Mouse (Mus musculus) small intestine, adult 2 months (tissue): ENCODE data around the gene Rfesd. TPM values are rescaled to one million over a fixed set of nuclear protein-coding genes. Genes with fewer than 3 reads are reported as not detected.
A peak's percentile ranks its signal among the peaks of the same experiment; 100 is the strongest.

ENCODE experiments used
- H3K27ac ChIP-seq: fragments of 200-500 bp; 2 replicates; pipeline ENCODE4 v1.5.1; 2012; ENCODE audit warnings: low read depth, low read length, control low read depth, inconsistent platforms; ENCODE audit not compliant: insufficient read depth
- H3K27me3 ChIP-seq: fragments of 200-500 bp; 2 replicates; pipeline ENCODE4 v1.6.1; 2012; ENCODE audit warnings: mild to moderate bottlenecking, moderate library complexity, low read length, inconsistent platforms; ENCODE audit not compliant: control insufficient read depth, insufficient read depth
- H3K36me3 ChIP-seq: fragments of 200-500 bp; 2 replicates; pipeline ENCODE4 v1.6.1; 2012; ENCODE audit warnings: mild to moderate bottlenecking, low read length, control low read depth, inconsistent platforms; ENCODE audit not compliant: control insufficient read depth, insufficient read depth
- H3K4me1 ChIP-seq: fragments of 200-500 bp; 2 replicates; pipeline ENCODE4 v1.6.1; 2012; ENCODE audit warnings: low read length, inconsistent platforms, mixed read lengths; ENCODE audit not compliant: control insufficient read depth, insufficient read depth, insufficient read length
- H3K4me3 ChIP-seq: fragments of 200-500 bp; 2 replicates; pipeline ENCODE4 v1.5.1; 2012; ENCODE audit warnings: low read depth, mild to moderate bottlenecking, control low read depth, inconsistent platforms, low read length, moderate library complexity
- CTCF ChIP-seq: fragments of 200-500 bp; IDR thresholded peaks from 2 replicates; pipeline ENCODE4 v1.5.1; 2012; ENCODE audit warnings: low read depth, mild to moderate bottlenecking, control low read depth, inconsistent platforms, low read length, moderate library complexity, mixed read lengths; ENCODE audit not compliant: insufficient replicate concordance, insufficient read length; ENCODE audit errors: extremely low read depth
- POLR2A ChIP-seq: fragments of 200-500 bp; IDR thresholded peaks from 2 replicates; pipeline ENCODE4 v1.6.1; 2012; ENCODE audit warnings: low read depth, mild to moderate bottlenecking, control low read depth, inconsistent platforms, low read length, moderate library complexity
- WGBS: fragments of 180-500 bp; shearing (Covaris S2); methylation state at CpG from one replicate; pipeline ENCODE4 v1.1.7; 2018; 5-methylcytosine and 5-hydroxymethylcytosine counted together
- polyA plus RNA-seq: library from polyadenylated mRNA; depleted of rRNA; stranded (reverse); fragments of >200 nt; gene quantifications from 2 replicates; pipeline ENCODE4 v1.2.3, GENCODE M21; 2012; rRNA removed

The Rfesd gene
- polyA plus RNA-seq, 1 experiment = 2.0 TPM

DNA sequence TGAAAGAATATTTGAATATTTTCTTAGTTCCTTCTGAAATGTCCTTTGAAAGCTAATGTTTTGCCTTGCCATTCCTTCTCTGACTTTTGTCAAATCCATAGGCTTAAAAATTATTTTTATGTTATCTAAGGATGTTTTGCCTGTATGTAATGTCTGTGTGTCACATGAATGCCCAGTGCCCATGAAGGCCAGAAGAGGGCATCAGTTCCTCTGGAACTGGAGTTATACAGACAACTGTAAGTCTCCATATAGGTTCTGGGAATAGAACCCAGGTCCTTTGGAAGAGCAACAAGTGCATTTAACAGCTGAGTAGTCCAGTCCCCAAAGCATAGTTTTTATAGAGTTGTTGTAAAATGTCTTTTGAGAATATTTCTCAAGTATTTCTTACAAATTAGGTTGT lies 36.6 kb downstream of the Rfesd start:
- Histone ChIP-seq H3K4me1 (peaks cover 1% of the 10 kb centered on the region; the same call in 1 of the 2 replicates), H3K27ac (no peak overlapping the region), H3K4me3 (no peak overlapping the region), H3K27me3 (no peaks in the 10 kb centered on the region; the same call in 1 of the 2 replicates), H3K36me3 (no peaks in the 10 kb centered on the region)
- TF ChIP-seq POLR2A = no peak

- 0 out of 2 replicates have a peak overlapping the region, but pooled peaks have one; percentile 51 for H3K27ac ChIP-seq
- WGBS = 49% methylated on average over 2 of the region's 2 CpGs
- no peaks in the 10 kb centered on the region for H3K27me3 ChIP-seq
- peaks cover 13% of the 10 kb centered on the region; the same call in 1 of the 2 replicates for H3K4me1 ChIP-seq
- TF ChIP-seq POLR2A (no peak), CTCF (no peak)
- no peaks in the 10 kb centered on the region for H3K36me3 ChIP-seq
- no peak overlapping the region for H3K4me3 ChIP-seq
These were observed 41.9 kb downstream of the Rfesd start for GRCm38 (mm10) chr13:75976649-75977048.

GRCm38 (mm10) chr13:75976218-75976617 lies 42.3 kb downstream of the Rfesd start:
- H3K27ac ChIP-seq = no peak overlapping the region
- H3K27me3 ChIP-seq = no peaks in the 10 kb centered on the region
- TF ChIP-seq POLR2A = no peak
- no peak for TF ChIP-seq CTCF
- no peak overlapping the region for H3K4me3 ChIP-seq
- H3K4me1 ChIP-seq = peaks cover 13% of the 10 kb centered on the region; the same call in 1 of the 2 replicates
- 53% methylated on average over 2 of the region's 2 CpGs for WGBS
- H3K36me3 ChIP-seq = no peaks in the 10 kb centered on the region

DNA sequence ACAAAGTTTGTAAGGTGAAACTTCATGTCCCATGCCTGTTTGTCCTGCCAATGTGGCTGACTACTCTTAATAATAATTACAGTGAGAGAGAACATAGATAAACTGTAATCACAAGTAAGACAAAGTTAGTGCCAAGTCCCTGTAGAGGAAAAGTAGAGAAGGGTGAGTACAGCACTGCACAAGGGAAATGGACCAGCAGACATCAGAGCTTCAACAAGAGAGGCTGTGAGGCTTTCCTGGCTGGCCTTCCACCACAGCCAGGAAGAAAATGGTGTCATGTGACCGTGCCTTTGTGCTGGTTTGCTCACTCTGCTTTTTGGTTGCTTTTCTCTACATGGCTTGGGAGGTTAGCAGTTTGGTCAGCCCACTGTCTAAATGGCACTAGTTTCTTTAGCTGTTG lies 42.9 kb downstream of the Rfesd start:
- Histone ChIP-seq H3K36me3 (no peaks in the 10 kb centered on the region), H3K27me3 (no peaks in the 10 kb centered on the region), H3K4me3 (no peak overlapping the region), H3K27ac (peak overlapping the region; percentile 30; the same call in 1 of the 2 replicates), H3K4me1 (peaks cover 13% of the 10 kb centered on the region; the same call in 1 of the 2 replicates)
- 83% methylated on average over 1 of the region's 1 CpGs for WGBS
- TF ChIP-seq CTCF (no peak), POLR2A (no peak)

GRCm38 (mm10) chr13:75974481-75974880 lies 44.0 kb downstream of the Rfesd start:
- Histone ChIP-seq H3K4me1 (peaks cover 13% of the 10 kb centered on the region; the same call in 1 of the 2 replicates), H3K36me3 (no peaks in the 10 kb centered on the region), H3K4me3 (no peak overlapping the region), H3K27ac (peak overlapping the region; percentile 71), H3K27me3 (no peaks in the 10 kb centered on the region)
- 24% methylated on average over 2 of the region's 2 CpGs for WGBS
- TF ChIP-seq CTCF (no peak), POLR2A (no peak)

DNA sequence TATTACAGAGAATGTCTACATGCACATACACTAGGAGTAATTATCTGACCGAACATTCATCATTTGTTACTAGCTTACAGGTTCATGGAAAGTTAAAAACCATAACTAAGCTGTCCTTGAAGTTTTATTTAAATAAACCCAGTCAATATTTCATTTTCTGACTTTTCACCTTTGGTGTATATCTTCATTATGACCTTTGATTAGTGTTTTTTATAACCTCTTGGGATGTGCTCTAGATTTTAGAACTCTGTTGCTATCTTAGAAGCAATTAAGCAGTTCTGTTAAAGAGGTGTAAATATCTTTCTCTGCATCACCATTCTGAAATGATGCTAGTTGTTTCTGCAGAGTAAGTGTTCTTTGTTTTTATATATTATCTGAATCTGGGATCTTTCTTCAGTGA lies 51.7 kb downstream of the Rfesd start, which contains the start of gene Spata9:
Spata9 (plus strand) TSS at position 301 of the 400 bp plus-strand sequence.
- WGBS = 79% methylated on average over 1 of the region's 1 CpGs
- TF ChIP-seq CTCF (no peak), POLR2A (no peak)
- H3K4me3 ChIP-seq = no peak within 1 kb of the TSS

DNA sequence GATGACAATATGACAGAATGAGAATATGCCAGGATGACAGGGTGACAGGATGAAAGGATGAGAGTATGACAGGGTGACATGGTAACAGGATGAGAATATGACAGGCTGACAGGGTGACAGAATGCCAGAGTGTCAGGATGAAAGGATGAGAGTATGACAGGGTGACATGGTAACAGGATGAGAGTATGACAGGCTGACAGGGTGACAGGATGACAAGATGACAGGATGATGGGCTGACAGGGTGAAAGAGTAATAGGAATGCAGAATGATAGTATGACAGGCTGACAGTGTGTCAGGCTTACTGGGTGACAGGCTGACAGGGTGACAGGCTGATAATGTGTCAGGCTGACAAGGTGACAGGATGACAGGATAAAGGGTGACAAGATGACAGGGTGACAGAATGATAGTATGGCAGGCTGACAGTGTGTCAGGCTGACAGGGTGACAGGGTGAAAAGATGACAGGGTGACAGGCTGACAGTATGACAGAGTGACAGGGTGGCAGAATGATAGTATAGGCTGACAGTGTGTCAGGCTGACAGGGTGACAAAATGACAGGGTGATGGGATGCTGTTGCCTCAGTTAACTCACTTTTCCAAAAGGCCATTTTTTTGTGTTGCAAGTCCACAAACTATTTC lies 63.0 kb downstream of the Rfesd start:
- no peaks in the 10 kb centered on the region for H3K4me1 ChIP-seq
- no peaks in the 10 kb centered on the region for H3K36me3 ChIP-seq
- no peak overlapping the region for H3K27ac ChIP-seq
- H3K4me3 ChIP-seq = no peak overlapping the region
- TF ChIP-seq POLR2A (no peak), CTCF (no peak)
- H3K27me3 ChIP-seq = no peaks in the 10 kb centered on the region

More for the DNA sequence above, 51.7 kb downstream of the Rfesd start, which contains the start of gene Spata9:
- H3K36me3 ChIP-seq = no peaks in the 10 kb centered on the region
- H3K27me3 ChIP-seq = no peaks in the 10 kb centered on the region
- H3K27ac ChIP-seq = no peak within 1 kb of the TSS
- H3K4me1 ChIP-seq = no peaks in the 10 kb centered on the region

Other genes starting within 250 kb of the Rfesd start
- gene Glrx, start 178.9 kb downstream of the Rfesd start, polyA plus RNA-seq = 63.7 and 205 TPM in 2 replicates
- 3.9 and 8.3 TPM in 2 replicates for gene Rhobtb3, start 74.8 kb downstream of the Rfesd start, polyA plus RNA-seq
- gene Spata9, start 51.6 kb downstream of the Rfesd start, polyA plus RNA-seq = not detected in 2 replicates
- gene Gpr150, start 38.3 kb upstream of the Rfesd start, polyA plus RNA-seq = 0.05 TPM in 1 of 2 replicates, not detected in the other
- gene Arsk, start 79.9 kb upstream of the Rfesd start, polyA plus RNA-seq = 0.93 and 1.2 TPM in 2 replicates
- 2.8 and 4.5 TPM in 2 replicates for gene Ttc37, start 80.0 kb upstream of the Rfesd start, polyA plus RNA-seq